13 mouse cellular contexts compared by ENCODE assay signal in genomic region chr13:54320212-54320611, GRCm38 (mm10). TPM values are rescaled to one million over a fixed set of nuclear protein-coding genes. Genes with fewer than 3 reads are reported as not detected.
A peak's percentile ranks its signal among the peaks of the same experiment; 100 is the strongest.
DNase-seq lines count a peak whose midpoint lies in the region; ATAC-seq and TF ChIP-seq lines count a peak whose summit lies in the region.
"Had no signal": no experiment of that assay in that cellular context is flagged by ENCODE, and none has a peak within 500 bp of the region (broad histone marks: within the 10 kb centered on the region; RNA-seq: fewer than 3 reads in every experiment).

No protein-coding gene starts in this region.

- intact Hi-C loops in heart, adult 2 months (cut with DNase I): loop anchor here (2.0 to 5.0 kb wide), 3 partner anchors 73 to 208 kb away; no protein-coding TSS in a partner anchor
- intact Hi-C loops in heart, postnatal 25 days (cut with DNase I): loop anchor here (2.0 to 5.0 kb wide), 2 partner anchors 73 to 127 kb away; no protein-coding TSS in a partner anchor
- intact Hi-C loops in left cerebral cortex, postnatal 36 days (cut with DNase I): loop anchor here (2.0 to 5.0 kb wide), 2 partner anchors 73 to 127 kb away; no protein-coding TSS in a partner anchor

- H3K4me2 ChIP-seq in lung, embryonic 14.5 days: no peak overlapping the region
- H3K4me2 ChIP-seq: heart, embryonic 12.5 days; hindbrain, embryonic 14.5 days; midbrain, embryonic 12.5 days; neural tube, embryonic 12.5 days had no signal

- H3K79me2 ChIP-seq in heart, adult 2 months (replicated peaks; ENCODE audit: control insufficient read depth, insufficient read depth, low read length): no peaks in the 10 kb centered on the region

- WGBS in heart, adult 2 months: 51% methylated on average over 9 of the region's 9 CpGs
- WGBS in lung, embryonic 14.5 days: 55% methylated on average over 9 of the region's 9 CpGs
- WGBS in embryonic facial prominence, embryonic 10.5 days: 59% methylated on average over 9 of the region's 9 CpGs

- no peaks in the 10 kb centered on the region for H3K9me3 ChIP-seq in lung, embryonic 14.5 days (ENCODE audit: low read depth, low read length)
- H3K9me3 ChIP-seq in embryonic facial prominence, embryonic 10.5 days: no peaks in the 10 kb centered on the region
- H3K9me3 ChIP-seq: heart, embryonic 12.5 days; midbrain, embryonic 12.5 days; neural tube, embryonic 12.5 days had no signal

- no peak overlapping the region for H3K9ac ChIP-seq in heart, adult 2 months (ENCODE audit: low read depth, low read length)
- H3K9ac ChIP-seq in lung, embryonic 14.5 days: no peak overlapping the region
- H3K9ac ChIP-seq: heart, embryonic 12.5 days; hindbrain, embryonic 14.5 days; midbrain, embryonic 12.5 days; neural tube, embryonic 12.5 days had no signal

- peak; percentile 62 for TF ChIP-seq CTCF in heart, adult 2 months (IDR thresholded peaks at IDR 0.05)
- peak; percentile 50 for TF ChIP-seq CTCF in lung, embryonic 14.5 days (IDR thresholded peaks at IDR 0.05; ENCODE audit: low read depth)

- TF ChIP-seq POLR2A in heart, adult 2 months (IDR thresholded peaks at IDR 0.05; ENCODE audit: insufficient read depth, low read depth, low read length): no peak

- ATAC-seq in lung, embryonic 14.5 days (ENCODE audit: insufficient read depth): no peak

- no peak overlapping the region for H3K27ac ChIP-seq in heart, adult 2 months
- no peak overlapping the region for H3K27ac ChIP-seq in lung, embryonic 14.5 days (ENCODE audit: low read depth)
- H3K27ac ChIP-seq in embryonic facial prominence, embryonic 10.5 days (replicated peaks): no peak overlapping the region
- H3K27ac ChIP-seq: hindbrain, embryonic 14.5 days; midbrain, embryonic 12.5 days; neural tube, embryonic 12.5 days had no signal

- no peak for DNase-seq in heart, adult 2 months
- DNase-seq in heart, postnatal 25 days (ENCODE audit: low spot score): no peak
- DNase-seq in lung, embryonic 14.5 days: no peak
- DNase-seq in lung, postnatal 10 days: no peak
- DNase-seq in ES-CJ7 (ENCODE audit: low read depth, low spot score): peak; percentile 40
- peak; percentile 32 for DNase-seq in embryonic facial prominence, embryonic 10.5 days (ENCODE audit: low spot score)
- DNase-seq in left cerebral cortex, postnatal 36 days (ENCODE audit: low spot score in 2 of 2): no peak
- no peak for DNase-seq in thymus, postnatal 25 days
- DNase-seq: kidney, postnatal 14 days had no signal

- H3K36me3 ChIP-seq in heart, adult 2 months (ENCODE audit: control insufficient read depth, insufficient read depth, low read length): no peaks in the 10 kb centered on the region
- H3K36me3 ChIP-seq in lung, embryonic 14.5 days (ENCODE audit: insufficient read depth): no peaks in the 10 kb centered on the region
- no peaks in the 10 kb centered on the region for H3K36me3 ChIP-seq in embryonic facial prominence, embryonic 10.5 days (replicated peaks)
- H3K36me3 ChIP-seq: heart, embryonic 12.5 days; midbrain, embryonic 12.5 days; neural tube, embryonic 12.5 days had no signal

- H3K4me1 ChIP-seq in heart, adult 2 months (ENCODE audit: control insufficient read depth, insufficient read depth, low read length): no peaks in the 10 kb centered on the region; the same call in 1 of the 2 replicates
- no peaks in the 10 kb centered on the region; the same call in 1 of the 2 replicates for H3K4me1 ChIP-seq in lung, embryonic 14.5 days (ENCODE audit: insufficient read depth)
- H3K4me1 ChIP-seq in embryonic facial prominence, embryonic 10.5 days: peaks cover 23% of the 10 kb centered on the region
- H3K4me1 ChIP-seq: heart, embryonic 12.5 days had no signal

- H3K27me3 ChIP-seq in heart, adult 2 months (ENCODE audit: control insufficient read depth, insufficient read depth, low read length): no peaks in the 10 kb centered on the region
- H3K27me3 ChIP-seq in lung, embryonic 14.5 days (ENCODE audit: insufficient read depth, low read length): no peaks in the 10 kb centered on the region
- H3K27me3 ChIP-seq in embryonic facial prominence, embryonic 10.5 days (replicated peaks; ENCODE audit: low read depth, poor library complexity, severe bottlenecking): no peaks in the 10 kb centered on the region
- H3K27me3 ChIP-seq: midbrain, embryonic 12.5 days; neural tube, embryonic 12.5 days had no signal

- no peak overlapping the region for H3K4me3 ChIP-seq in heart, adult 2 months
- no peak overlapping the region for H3K4me3 ChIP-seq in lung, embryonic 14.5 days (ENCODE audit: low read depth, low read length)
- H3K4me3 ChIP-seq in embryonic facial prominence, embryonic 10.5 days: no peak overlapping the region
- H3K4me3 ChIP-seq: heart, embryonic 12.5 days; midbrain, embryonic 12.5 days; neural tube, embryonic 12.5 days had no signal

- TF ChIP-seq EP300 in heart, adult 2 months (IDR thresholded peaks at IDR 0.05; ENCODE audit: insufficient read depth, low read depth, low read length): no peak

RNA-seq across cellular contexts. Expression of gene Cplx2, which starts 50.9 kb away (rescaled TPM):
- total RNA-seq in heart, adult 2 months (2021): 1 to 10 TPM; 2.3 to 2.4 TPM
- 3.0 and 4.2 TPM in 2 replicates for polyA plus RNA-seq in heart, adult 2 months (2012; rRNA removed)
- total RNA-seq in heart, postnatal 25 days (2021): 1 to 10 TPM; 2.7 to 2.8 TPM
- polyA plus RNA-seq in lung, embryonic 14.5 days (2014; fragmentation: Nextera tagmentation; extraction: Ambion mirVana): 12.2 TPM in 2 replicates
- 5.0 and 6.9 TPM in 2 replicates for polyA plus RNA-seq in embryonic facial prominence, embryonic 10.5 days (2016; fragmentation: Nextera tagmentation; extraction: Ambion mirVana)
- 100 to 1,000 TPM; 769 to 808 TPM for total RNA-seq in left cerebral cortex, postnatal 36 days (2021)

Comparison
In these comparisons a context has a peak if more than half of its experiments do, and no peak if none do; other contexts are left out.
1. DNase-seq: peak in ES-CJ7 (single experiment) and embryonic facial prominence, embryonic 10.5 days (single experiment); none in heart, adult 2 months (0 of 2), heart, postnatal 25 days (single experiment), lung, embryonic 14.5 days (single experiment), lung, postnatal 10 days (single experiment), left cerebral cortex, postnatal 36 days (0 of 2) and thymus, postnatal 25 days (single experiment).
2. RNA of gene Cplx2, which starts 50.9 kb away (total RNA-seq): 769 to 808 TPM in left cerebral cortex, postnatal 36 days; 2.7 to 2.8 TPM in heart, postnatal 25 days and 2.3 to 2.4 TPM in heart, adult 2 months; every median in the first group is over 100 times any median in the second.